Mouse (Mus musculus) right cerebral cortex, adult 2 months (tissue): ENCODE data around the gene Slc1a2.

Experiments
- DNase-seq, 2 experiments: peaks; one replicate each; pipeline ENCODE4 v3.0.0; 2021 to 2022; ENCODE audit warnings: low spot score in 2 of 2

Gene Slc1a2

GRCm38 (mm10) chr2:102760284-102761072 lies 102.0 kb downstream of the Slc1a2 start:
- DNase-seq: no peak

- no peak for DNase-seq
Observed at GRCm38 (mm10) chr2:102763176-102763575, 104.7 kb downstream of the Slc1a2 start.

DNA sequence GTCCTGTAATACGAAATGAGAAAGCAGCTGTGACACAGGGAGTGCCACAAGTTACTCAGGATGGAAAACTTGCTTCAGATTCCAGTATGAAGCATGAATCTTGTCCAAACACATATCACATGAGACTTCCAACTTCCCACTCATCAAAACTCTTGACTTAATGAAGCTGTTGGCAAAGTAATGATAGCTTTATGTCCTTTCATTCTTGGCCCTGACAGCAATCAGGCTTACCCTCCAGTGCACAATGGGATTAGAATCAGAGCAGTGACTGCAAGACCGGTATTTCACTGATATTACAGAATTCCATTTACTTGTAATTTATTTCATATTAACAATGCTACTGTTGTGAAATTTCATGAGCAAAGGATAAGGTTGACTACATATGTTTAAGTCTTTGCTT lies 105.5 kb downstream of the Slc1a2 start:
- no peak for DNase-seq

- no peak for DNase-seq
Observed at GRCm38 (mm10) chr2:102764602-102765374, 106.3 kb downstream of the Slc1a2 start.

GRCm38 (mm10) chr2:102768267-102768666 lies 109.8 kb downstream of the Slc1a2 start:
- no peak for DNase-seq

GRCm38 (mm10) chr2:102771304-102771703 lies 112.8 kb downstream of the Slc1a2 start:
- no peak for DNase-seq

GRCm38 (mm10) chr2:102772276-102772675 lies 113.8 kb downstream of the Slc1a2 start:
- DNase-seq: peak in 1 of 2 experiments; percentile 32

DNA sequence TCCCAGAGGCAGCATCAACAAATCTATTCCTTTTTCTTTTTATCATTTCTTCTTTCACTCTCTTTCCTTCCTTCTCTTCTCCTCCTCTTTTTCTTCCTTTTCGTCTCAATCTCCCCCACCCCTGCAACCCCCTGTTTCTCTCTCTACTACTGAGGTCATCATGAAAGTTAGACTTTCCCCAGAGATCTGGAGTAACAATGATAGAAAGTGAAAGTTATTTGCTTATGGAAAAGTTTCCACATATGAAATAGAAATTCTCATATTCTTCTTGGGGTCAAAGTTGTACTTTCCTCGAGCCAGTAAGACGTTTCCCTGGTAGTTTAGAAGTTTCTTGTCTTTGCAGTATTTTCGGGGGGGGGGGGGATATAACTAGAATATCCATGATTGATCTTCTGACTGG lies 116.2 kb downstream of the Slc1a2 start:
- DNase-seq: no peak

- DNase-seq: no peak
Observed at GRCm38 (mm10) chr2:102775561-102775960, 117.1 kb downstream of the Slc1a2 start.

DNA sequence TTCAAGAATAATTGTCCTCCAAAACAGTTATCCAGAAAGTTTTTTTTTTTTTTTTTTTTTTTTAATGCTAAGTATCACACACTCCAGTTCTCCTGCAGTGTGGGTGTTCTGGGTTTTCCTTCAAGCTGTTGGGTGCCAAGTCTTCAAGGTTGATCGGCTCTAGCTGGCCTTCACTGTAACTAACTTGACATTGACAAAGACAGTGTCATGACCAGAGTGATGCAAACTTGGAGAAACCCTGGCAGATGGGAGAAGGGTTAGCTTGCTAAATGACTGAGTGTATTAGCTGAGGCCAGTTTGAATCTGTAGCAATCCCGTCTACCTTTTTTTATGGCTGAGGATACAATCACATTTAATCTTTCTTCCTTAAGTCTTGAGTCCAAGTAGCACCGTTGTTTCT lies 119.7 kb downstream of the Slc1a2 start:
- no peak for DNase-seq

- DNase-seq: no peak
Observed at GRCm38 (mm10) chr2:102782751-102783150, 124.3 kb downstream of the Slc1a2 start.

GRCm38 (mm10) chr2:102785696-102786095 lies 127.2 kb downstream of the Slc1a2 start:
- DNase-seq: no peak

GRCm38 (mm10) chr2:102791641-102792040 lies 133.2 kb downstream of the Slc1a2 start:
- no peak for DNase-seq

DNA sequence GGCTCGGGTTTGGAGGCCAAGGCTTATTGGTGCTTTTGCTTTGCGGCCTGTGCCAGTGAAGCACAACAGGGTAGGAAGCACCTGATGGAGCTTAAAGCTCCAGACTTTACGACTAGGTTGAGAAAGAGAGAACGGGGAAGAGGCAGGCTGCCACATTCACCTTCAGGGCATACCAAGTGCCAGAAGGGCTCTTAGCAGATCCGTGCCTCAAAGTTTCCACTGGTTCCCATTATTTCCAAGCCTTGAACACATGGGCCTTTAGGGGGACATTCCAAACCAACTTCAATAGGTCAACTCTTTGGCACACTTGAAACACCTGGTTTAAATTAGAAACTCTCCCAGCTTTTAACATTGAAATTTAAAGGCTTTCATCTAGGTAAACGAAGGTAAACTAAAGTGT lies 134.3 kb downstream of the Slc1a2 start:
- no peak for DNase-seq

- no peak for DNase-seq
Observed at GRCm38 (mm10) chr2:102795034-102795433, 136.6 kb downstream of the Slc1a2 start.

DNA sequence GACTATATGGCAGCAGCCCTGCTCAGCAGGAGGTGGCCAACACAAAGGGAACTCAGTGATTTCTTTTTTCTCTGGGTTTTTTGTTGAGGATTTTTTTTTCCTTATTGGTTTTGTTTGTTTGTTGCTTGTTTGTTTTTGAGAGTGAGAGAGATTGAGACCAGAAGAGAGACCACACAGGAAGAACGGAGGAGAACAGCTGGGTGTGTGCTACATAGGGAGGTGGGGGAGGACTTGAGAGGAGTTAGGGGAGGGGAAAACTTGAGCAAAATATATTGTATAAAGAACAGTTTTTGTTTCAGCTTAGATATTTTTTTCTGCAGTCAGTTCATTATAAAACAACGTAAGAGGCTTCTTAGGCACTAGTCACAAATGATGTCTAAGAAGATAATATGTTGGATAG lies 139.7 kb downstream of the Slc1a2 start:
- DNase-seq: no peak

DNA sequence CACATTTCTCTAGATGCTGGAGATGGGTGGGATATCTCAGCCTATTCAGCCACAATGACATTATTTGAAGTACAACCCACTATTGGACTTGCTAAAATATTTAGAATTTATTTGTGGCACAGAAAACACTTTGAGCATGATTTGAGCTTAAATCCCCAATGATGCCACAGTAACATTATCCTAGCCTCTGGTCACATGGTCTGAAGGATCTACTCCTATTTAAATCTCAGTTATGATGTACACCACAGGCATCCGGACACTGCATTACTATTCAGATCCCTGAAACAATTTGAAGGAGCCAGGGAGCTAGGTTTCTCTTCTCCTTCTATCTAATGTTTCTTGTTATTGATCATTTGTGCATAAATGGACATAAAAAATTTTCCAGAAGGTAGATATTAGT lies 143.4 kb downstream of the Slc1a2 start:
- no peak for DNase-seq

DNA sequence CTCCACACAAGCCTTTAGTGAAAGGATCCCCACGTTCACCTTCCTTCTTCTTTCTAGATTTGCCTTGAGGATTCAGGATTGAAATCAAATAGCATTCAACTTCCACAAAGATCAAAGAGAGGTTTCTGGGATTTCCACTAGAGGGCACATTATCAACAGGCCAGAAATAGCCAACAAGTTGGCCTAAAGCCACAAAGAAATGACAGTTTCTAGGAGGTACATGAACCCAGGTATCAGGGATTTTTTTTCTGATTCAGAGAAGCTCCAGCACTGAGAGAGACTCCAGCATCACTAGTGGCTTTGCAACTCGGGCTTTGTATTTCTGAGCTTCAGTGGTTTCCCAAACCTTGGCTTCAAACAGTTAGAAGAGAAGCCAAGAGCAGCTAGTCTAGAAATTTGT lies 145.7 kb downstream of the Slc1a2 start:
- DNase-seq: no peak

- no peak for DNase-seq
Observed at GRCm38 (mm10) chr2:102805283-102805682, 146.8 kb downstream of the Slc1a2 start.

GRCm38 (mm10) chr2:102805761-102806496 lies 147.5 kb downstream of the Slc1a2 start:
- DNase-seq: no peak

- no peak for DNase-seq
Observed at GRCm38 (mm10) chr2:102807633-102808032, 149.2 kb downstream of the Slc1a2 start.

DNA sequence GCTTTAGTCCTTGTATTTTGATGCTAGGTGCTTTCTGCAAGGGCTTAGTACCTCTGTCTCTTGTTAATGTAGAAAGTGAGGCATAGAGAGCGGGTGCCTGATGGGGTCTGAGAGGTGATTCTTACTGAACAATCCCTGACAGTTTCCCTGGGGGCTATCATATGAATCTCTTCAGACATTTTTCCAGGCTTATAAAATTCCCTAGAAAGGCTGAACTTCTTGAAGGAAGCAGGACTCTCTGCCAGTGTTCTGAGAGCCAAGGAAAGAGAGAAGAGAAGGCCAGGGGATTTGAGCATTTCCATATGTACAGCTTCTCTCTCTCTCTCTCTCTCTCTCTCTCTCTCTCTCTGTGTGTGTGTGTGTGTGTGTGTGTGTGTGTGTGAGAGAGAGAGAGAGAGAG lies 151.0 kb downstream of the Slc1a2 start:
- DNase-seq: no peak
